Mouse (Mus musculus) myocyte (in vitro differentiated cells): ENCODE measurements at regions not wholly inside any gene's neighbourhood (a gene's known extent, or its start where the extent isn't known, plus 50 kb on each side); places are given as distances from the start of the nearest gene placed in this dataset.

Experiments used
- CEBPB ChIP-seq: IDR thresholded peaks from 2 replicates; pipeline ENCODE4 v1.6.1; 2011; ENCODE audit warnings: mild to moderate bottlenecking, moderate library complexity; ENCODE audit not compliant: poor library complexity, insufficient read depth, severe bottlenecking
- E2F4 ChIP-seq: IDR thresholded peaks from one replicate; pipeline ENCODE4 v1.6.1; 2011; ENCODE audit warnings: mild to moderate bottlenecking, control low read depth, moderate library complexity; ENCODE audit not compliant: insufficient read depth
- MAX ChIP-seq: IDR thresholded peaks from one replicate; pipeline ENCODE4 v1.6.1; 2011; ENCODE audit warnings: low read depth, mild to moderate bottlenecking, control low read depth
- MYOD1 ChIP-seq, 3 experiments: IDR thresholded peaks; one replicate each; pipeline ENCODE4 v1.6.1; 2011; ENCODE audit warnings: control low read depth in 2 of 3, low read depth in 2 of 3, mild to moderate bottlenecking in 2 of 3, moderate library complexity in 1 of 3; ENCODE audit not compliant: insufficient read length in 2 of 3, control insufficient read depth in 1 of 3
- POLR2A ChIP-seq: IDR thresholded peaks from one replicate; pipeline ENCODE4 v1.6.1; 2011; ENCODE audit warnings: low read depth, mild to moderate bottlenecking, control low read depth, moderate library complexity; ENCODE audit not compliant: insufficient read length
- POLR2AphosphoS2 ChIP-seq: IDR thresholded peaks from one replicate; pipeline ENCODE4 v1.6.1; 2011; ENCODE audit warnings: low read depth, control low read depth; ENCODE audit not compliant: insufficient read length
- USF1 ChIP-seq: IDR thresholded peaks from one replicate; pipeline ENCODE4 v1.6.1; 2011; ENCODE audit warnings: low read depth, mild to moderate bottlenecking, control low read depth, moderate library complexity

GRCm38 (mm10) chr10:118988249-118988648, 118.2 kb upstream of the Dyrk2 start:
- TF ChIP-seq CEBPB (no peak), POLR2AphosphoS2 (no peak), POLR2A (no peak), MAX (no peak), USF1 (no peak), E2F4 (no peak), MYOD1 (IDR thresholded peaks at IDR 0.05; ENCODE audit: control insufficient read depth in 1 of 3, insufficient read length in 2 of 3, low read depth in 2 of 3) (no peak)
